Mouse (Mus musculus) liver, embryonic 14.5 days (tissue): Measurements from ENCODE around the gene Vegfd.

Source experiments
- CTCF ChIP-seq: IDR thresholded peaks from 2 replicates; pipeline ENCODE4 v1.5.1; 2016; ENCODE audit warnings: antibody characterized with exemption, low read depth, control low read depth
- EP300 ChIP-seq: IDR thresholded peaks from 2 replicates; pipeline ENCODE4 v1.6.1; 2016; ENCODE audit warnings: antibody characterized with exemption, low read depth

- TF ChIP-seq CTCF (no peak), EP300 (no peak)
Measured at GRCm38 (mm10) chrX:164348937-164349336, 24.2 kb upstream of the Vegfd start.
